Mouse (Mus musculus) layer of hippocampus, postnatal 36 days (tissue): ENCODE results near the gene B230307C23Rik. TPM values are rescaled to one million over a fixed set of nuclear protein-coding genes. Genes with fewer than 3 reads are reported as not detected.
"Not testable (repeated sequence)": the region's sequence is repeated elsewhere in the genome, so short reads cannot be mapped to it uniquely, and the experiment has no call there.

ENCODE experiments used
- DNase-seq, 2 experiments: peaks; one replicate each; pipeline ENCODE4 v3.0.0; 2022
- total RNA-seq, 2 experiments: library from RNA; stranded (reverse); gene quantifications; 2 replicates each; pipeline ENCODE4 v1.2.3; 2021

The B230307C23Rik gene
- total RNA-seq, 2 experiments from 2014 or later = 25.4 to 30.2 TPM

DNA sequence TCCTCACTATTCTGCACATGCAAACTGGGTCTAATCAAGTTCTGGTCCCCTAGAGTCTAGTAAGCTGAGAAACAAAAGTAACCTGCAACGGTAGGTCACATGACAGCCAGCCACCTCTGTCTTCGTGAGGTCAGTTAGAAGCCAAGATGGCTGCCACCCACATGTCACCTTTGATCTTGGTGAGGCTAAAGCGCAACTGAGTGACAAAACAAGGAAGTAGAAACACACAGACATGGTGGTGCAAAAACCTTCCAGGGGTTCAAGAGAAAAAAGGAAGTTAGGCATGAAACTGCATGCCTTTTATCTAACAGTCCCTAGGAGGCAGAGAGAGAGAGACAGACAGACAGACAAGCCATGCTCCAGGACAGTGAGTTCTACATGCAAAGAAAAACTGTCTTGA lies 25.0 kb downstream of the B230307C23Rik start:
- no peak for DNase-seq

DNA sequence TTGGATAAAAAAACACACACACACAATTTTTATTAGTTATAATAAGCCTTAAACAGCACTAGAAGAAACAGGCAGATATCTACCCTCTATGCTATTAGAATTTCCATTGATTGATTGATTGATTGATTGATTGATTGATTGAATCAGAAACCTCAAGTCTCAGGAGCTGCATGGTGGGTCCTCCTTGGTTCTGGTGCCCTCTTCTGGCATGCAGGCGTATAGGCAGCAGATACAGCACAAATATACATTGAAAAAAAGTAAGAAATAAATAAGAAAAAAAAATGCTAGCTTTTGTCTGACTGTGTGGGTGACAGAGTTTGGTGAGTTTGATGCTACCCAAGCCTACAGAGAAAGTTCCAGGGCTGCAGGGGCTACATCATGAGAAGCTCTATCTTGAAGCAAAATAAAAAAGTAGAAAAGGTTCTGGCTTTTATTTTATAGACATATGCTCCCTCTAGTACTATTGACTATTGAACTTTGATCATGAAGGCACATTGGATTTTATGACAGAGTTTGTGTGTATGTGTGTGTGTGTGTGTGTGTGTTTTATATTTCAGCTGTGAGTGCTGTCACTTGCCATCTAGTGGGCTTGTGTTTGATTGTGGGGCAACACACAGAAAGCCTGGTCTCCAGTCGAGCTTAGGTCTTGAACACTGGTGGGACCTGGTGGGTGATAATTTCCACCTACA lies 25.7 kb downstream of the B230307C23Rik start:
- no peak for DNase-seq

DNA sequence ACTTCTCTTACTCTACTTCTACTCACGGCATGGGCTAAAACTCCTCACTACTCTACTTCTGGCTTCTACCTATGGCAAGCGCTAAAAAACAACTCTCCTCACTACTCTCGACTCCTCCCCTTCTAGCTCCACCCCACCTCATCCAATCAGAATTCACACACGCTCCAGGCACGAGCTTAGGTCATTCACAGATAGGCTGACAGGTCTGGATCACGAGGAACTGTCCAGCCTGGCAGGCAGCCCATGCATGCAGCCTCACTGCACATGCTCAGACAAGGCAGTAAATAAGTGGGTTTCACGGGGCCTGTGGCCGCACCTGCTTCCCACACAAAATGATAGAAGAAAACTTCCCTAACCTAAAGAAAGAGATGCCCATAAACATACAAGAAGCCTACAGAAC lies 29.1 kb downstream of the B230307C23Rik start:
- not testable (repeated sequence) for DNase-seq

DNA sequence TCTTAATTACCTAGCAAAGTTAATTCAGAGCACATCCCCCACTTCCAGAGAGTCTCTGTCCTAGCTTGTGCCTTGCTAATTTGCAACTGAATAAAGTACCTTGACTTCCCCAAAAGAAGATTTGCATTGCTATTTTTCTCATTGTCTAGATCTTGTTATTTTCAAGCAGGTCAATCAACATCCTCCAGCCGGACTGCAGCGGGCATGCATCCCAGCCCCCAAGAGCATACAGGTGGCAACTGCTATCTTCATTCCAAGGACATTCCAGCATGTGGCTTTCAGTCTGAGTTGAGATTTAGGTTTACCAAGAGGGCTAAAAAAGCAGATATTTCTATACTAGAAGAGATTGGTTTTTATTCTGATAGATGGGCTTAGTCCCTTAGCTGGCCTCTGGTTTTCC lies 37.9 kb downstream of the B230307C23Rik start:
- DNase-seq = not testable (repeated sequence)

DNA sequence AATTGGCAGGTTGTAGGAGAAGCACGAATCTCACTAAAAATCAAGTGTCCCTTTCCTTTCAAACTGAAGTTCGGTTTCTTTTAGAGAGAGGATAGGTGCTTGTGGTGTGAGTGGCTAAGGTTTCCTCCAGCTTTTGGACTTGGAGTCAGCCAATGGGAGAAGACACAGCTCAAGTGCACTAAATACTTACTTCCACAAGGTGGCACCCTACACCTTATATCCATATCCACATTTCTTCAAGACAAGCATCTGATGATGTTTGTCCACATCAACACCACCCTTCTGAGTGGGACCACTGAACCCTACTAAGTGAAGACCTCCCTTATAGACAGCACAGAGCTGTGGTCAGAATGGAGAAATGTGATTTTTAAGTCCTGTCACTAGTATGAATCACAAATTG lies 44.6 kb downstream of the B230307C23Rik start:
- no peak for DNase-seq

DNA sequence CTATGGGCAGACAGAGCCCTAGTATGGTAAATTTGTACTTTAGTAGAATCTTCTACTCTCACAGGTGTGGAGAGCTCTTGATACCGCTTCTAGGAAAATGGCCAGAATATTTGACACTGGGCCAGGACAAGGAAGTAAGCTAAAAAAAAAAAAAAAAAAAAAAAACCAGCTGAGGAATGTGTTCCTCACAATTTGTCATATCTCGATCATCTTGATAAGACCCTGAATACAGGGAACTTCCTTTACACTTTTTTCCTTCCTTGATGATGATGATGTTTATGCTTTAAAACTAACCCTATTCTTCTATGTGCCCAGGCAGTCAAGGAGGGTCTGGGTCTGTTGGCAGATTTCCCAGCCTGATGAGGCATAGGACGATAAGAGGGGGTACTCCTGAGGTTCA lies 82.3 kb downstream of the B230307C23Rik start:
- DNase-seq = not testable (repeated sequence)

DNA sequence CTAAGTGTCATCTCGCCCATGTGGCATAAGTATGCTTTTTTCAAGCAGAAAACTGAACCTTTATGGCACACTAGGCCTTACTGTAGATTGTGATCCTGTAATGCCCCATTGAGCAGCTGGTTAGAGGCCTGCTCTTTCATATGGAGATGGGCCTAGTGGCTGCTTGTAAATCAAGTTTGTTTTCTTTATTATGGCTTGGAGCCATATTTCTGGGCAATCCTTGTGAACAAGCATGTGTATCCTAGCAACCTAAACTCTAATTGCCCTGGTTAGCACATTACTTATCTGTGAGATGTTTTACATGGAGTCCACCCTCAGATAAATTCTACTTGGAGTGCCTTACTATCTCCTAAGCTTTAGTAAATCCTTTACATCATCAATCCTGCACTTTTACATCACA lies 84.0 kb downstream of the B230307C23Rik start:
- not testable (repeated sequence) for DNase-seq

Other genes starting within 250 kb of the B230307C23Rik start
- under 1 TPM; 0.10 to 0.17 TPM for gene Ripk4, start 233.5 kb upstream of the B230307C23Rik start, total RNA-seq
- 10 to 100 TPM; 26.9 to 29.1 TPM for gene Prdm15, start 145.5 kb upstream of the B230307C23Rik start, total RNA-seq
- gene C2cd2, start 34.7 kb upstream of the B230307C23Rik start, total RNA-seq = 10 to 100 TPM; 16.3 to 17.1 TPM
- gene Zbtb21, start 34.7 kb upstream of the B230307C23Rik start, total RNA-seq = 10 to 100 TPM; 26.4 to 27.0 TPM
- gene A630089N07Rik, start 85.1 kb downstream of the B230307C23Rik start, total RNA-seq = 1 to 10 TPM; 7.8 to 8.0 TPM